ENCODE assay signal across 8 mouse cellular contexts in genomic region chr4:62519122-62519848, GRCm38 (mm10). TPM values are rescaled to one million over a fixed set of nuclear protein-coding genes. Genes with fewer than 3 reads are reported as not detected.
DNase-seq lines count a peak whose midpoint lies in the region; ATAC-seq and TF ChIP-seq lines count a peak whose summit lies in the region.

No protein-coding gene starts in this region.

- ATAC-seq in heart, embryonic 12.5 days (ENCODE audit: insufficient number of reproducible peaks, low FRiP score), result peak; percentile 61
- ATAC-seq in erythroid progenitor cell, adult 5-6 weeks (replicated peaks; ENCODE audit: low FRiP score, poor library complexity, severe bottlenecking), result peak; percentile 16
- peak; percentile 29 for ATAC-seq in liver, embryonic 11.5 days (replicated peaks; ENCODE audit: low FRiP score)

- no peak for TF ChIP-seq POLR2A in ES-Bruce4 (IDR thresholded peaks at IDR 0.05; ENCODE audit: insufficient read depth, low read length)

- peak overlapping the region; percentile 83 for H3K9ac ChIP-seq in heart, embryonic 12.5 days
- peak overlapping the region; percentile 65 for H3K9ac ChIP-seq in ES-Bruce4 (ENCODE audit: low read depth, poor library complexity, severe bottlenecking)
- H3K9ac ChIP-seq in liver, embryonic 11.5 days (ENCODE audit: low read depth, low read length), result peak overlapping the region; percentile 93

- peaks cover 50% of the 10 kb centered on the region for H3K4me1 ChIP-seq in heart, embryonic 12.5 days (replicated peaks)
- H3K4me1 ChIP-seq in ES-Bruce4 (ENCODE audit: control insufficient read depth, insufficient read depth, low read length), result no peaks in the 10 kb centered on the region
- peaks cover 32% of the 10 kb centered on the region for H3K4me1 ChIP-seq in liver, embryonic 11.5 days (replicated peaks; ENCODE audit: control insufficient read depth, insufficient read depth, low read length)

- peak overlapping the region; percentile 85 for H3K27ac ChIP-seq in heart, embryonic 12.5 days (ENCODE audit: poor library complexity, severe bottlenecking)
- H3K27ac ChIP-seq in ES-Bruce4 (ENCODE audit: insufficient read depth, low read length), result no peak overlapping the region
- H3K27ac ChIP-seq in liver, embryonic 11.5 days (ENCODE audit: low read depth, low read length), result peak overlapping the region; percentile 93

- peak overlapping the region; percentile 74 for H3K4me3 ChIP-seq in heart, embryonic 12.5 days
- peak overlapping the region; percentile 80 for H3K4me3 ChIP-seq in ES-Bruce4 (ENCODE audit: low read depth, low read length)
- H3K4me3 ChIP-seq in liver, embryonic 11.5 days (ENCODE audit: low read depth, low read length), result peak overlapping the region; percentile 85

- WGBS in heart, embryonic 12.5 days, result 3% methylated on average over 26 of the region's 26 CpGs
- WGBS in liver, embryonic 11.5 days, result 3% methylated on average over 26 of the region's 26 CpGs

- H3K27me3 ChIP-seq in heart, embryonic 12.5 days (replicated peaks), result no peaks in the 10 kb centered on the region
- no peaks in the 10 kb centered on the region for H3K27me3 ChIP-seq in ES-Bruce4 (ENCODE audit: control insufficient read depth, insufficient read depth, low read length, poor library complexity, severe bottlenecking)
- no peaks in the 10 kb centered on the region for H3K27me3 ChIP-seq in liver, embryonic 11.5 days (replicated peaks; ENCODE audit: control insufficient read depth, insufficient read depth, low read length)

- H3K36me3 ChIP-seq in heart, embryonic 12.5 days, result peaks cover 18% of the 10 kb centered on the region
- H3K36me3 ChIP-seq in ES-Bruce4 (ENCODE audit: control insufficient read depth, insufficient read depth, low read length, poor library complexity, severe bottlenecking), result no peaks in the 10 kb centered on the region
- H3K36me3 ChIP-seq in liver, embryonic 11.5 days (ENCODE audit: control insufficient read depth, insufficient read depth, low read length), result peaks cover 14% of the 10 kb centered on the region

- no peaks in the 10 kb centered on the region for H3K9me3 ChIP-seq in heart, embryonic 12.5 days (replicated peaks)
- no peaks in the 10 kb centered on the region for H3K9me3 ChIP-seq in ES-Bruce4 (replicated peaks; ENCODE audit: control insufficient read depth, insufficient read depth, low read length, poor library complexity, severe bottlenecking)
- H3K9me3 ChIP-seq in liver, embryonic 11.5 days (ENCODE audit: control insufficient read depth, low read length), result no peaks in the 10 kb centered on the region

- peak overlapping the region; percentile 84 for H3K4me2 ChIP-seq in heart, embryonic 12.5 days
- H3K4me2 ChIP-seq in liver, embryonic 11.5 days, result peak overlapping the region; percentile 77

- TF ChIP-seq CTCF in ES-Bruce4 (IDR thresholded peaks at IDR 0.05; ENCODE audit: low read depth, low read length), result no peak

- no peak for TF ChIP-seq EP300 in ES-Bruce4 (IDR thresholded peaks at IDR 0.05; ENCODE audit: insufficient read depth, low read depth, low read length)

- DNase-seq in heart, adult 8-10 months (ENCODE audit: low spot score), result no peak
- DNase-seq in liver, embryonic 11.5 days (ENCODE audit: low spot score), result no peak
- DNase-seq in T-cell, adult 2 months (ENCODE audit: low spot score), result no peak
- DNase-seq in thymus, postnatal 10 days (ENCODE audit: low spot score in 2 of 2), result no peak
- DNase-seq in B cell, adult 2 months, result no peak

RNA-seq across cellular contexts. Expression of gene Alad, which starts 0.4 kb away (rescaled TPM):
- polyA plus RNA-seq in heart, embryonic 12.5 days (2016; fragmentation: Nextera tagmentation; extraction: Ambion mirVana), result 74.3 and 80.0 TPM in 2 replicates
- total RNA-seq in heart, adult 8-10 months (2022), result 10 to 100 TPM; 71.0 to 88.7 (median 82.7) TPM
- polyA plus RNA-seq in ES-Bruce4 (2011; ENCODE audit: insufficient read depth, insufficient read length, low read depth, missing spikeins), result 26.9 and 37.3 TPM in 2 replicates
- 510 and 532 TPM in 2 replicates for total RNA-seq in erythroid progenitor cell, adult 5-6 weeks (2015; ENCODE audit: low replicate concordance)
- 271 and 392 TPM in 2 replicates for total RNA-seq in erythroid progenitor cell, adult 5-6 weeks (2017; ENCODE audit: low replicate concordance)
- polyA plus RNA-seq in liver, embryonic 11.5 days (2014; fragmentation: Nextera tagmentation; extraction: Ambion mirVana), result 468 and 489 TPM in 2 replicates

RNA-seq across cellular contexts. Expression of gene Pole3, which starts 5.6 kb away (rescaled TPM):
- 53.6 and 59.9 TPM in 2 replicates for polyA plus RNA-seq in heart, embryonic 12.5 days (2016; fragmentation: Nextera tagmentation; extraction: Ambion mirVana)
- total RNA-seq in heart, adult 8-10 months (2022), result 10 to 100 TPM; 16.9 to 21.1 (median 17.9) TPM
- polyA plus RNA-seq in ES-Bruce4 (2011; ENCODE audit: insufficient read depth, insufficient read length, low read depth, missing spikeins), result 32.3 and 34.0 TPM in 2 replicates
- total RNA-seq in erythroid progenitor cell, adult 5-6 weeks (2015; ENCODE audit: low replicate concordance), result 45.4 and 74.2 TPM in 2 replicates
- total RNA-seq in erythroid progenitor cell, adult 5-6 weeks (2017; ENCODE audit: low replicate concordance), result 51.3 and 53.0 TPM in 2 replicates
- 102 and 106 TPM in 2 replicates for polyA plus RNA-seq in liver, embryonic 11.5 days (2014; fragmentation: Nextera tagmentation; extraction: Ambion mirVana)

RNA-seq across cellular contexts. Expression of gene 4933430I17Rik, which starts 5.9 kb away (rescaled TPM):
- polyA plus RNA-seq in heart, embryonic 12.5 days (2016; fragmentation: Nextera tagmentation; extraction: Ambion mirVana), result 0.31 and 0.43 TPM in 2 replicates
- total RNA-seq in heart, adult 8-10 months (2022), result under 1 TPM in 1 of 4 experiments, not detected in 3; 0.16 TPM
- 1.3 and 1.5 TPM in 2 replicates for polyA plus RNA-seq in ES-Bruce4 (2011; ENCODE audit: insufficient read depth, insufficient read length, low read depth, missing spikeins)
- total RNA-seq in erythroid progenitor cell, adult 5-6 weeks (2015; ENCODE audit: low replicate concordance), result not detected in 2 replicates
- total RNA-seq in erythroid progenitor cell, adult 5-6 weeks (2017; ENCODE audit: low replicate concordance), result 0.90 TPM in 1 of 2 replicates, not detected in the other
- 0.36 and 0.49 TPM in 2 replicates for polyA plus RNA-seq in liver, embryonic 11.5 days (2014; fragmentation: Nextera tagmentation; extraction: Ambion mirVana)

RNA-seq across cellular contexts. Expression of gene Hdhd3, which starts 16.0 kb away (rescaled TPM):
- 7.0 and 8.0 TPM in 2 replicates for polyA plus RNA-seq in heart, embryonic 12.5 days (2016; fragmentation: Nextera tagmentation; extraction: Ambion mirVana)
- total RNA-seq in heart, adult 8-10 months (2022), result 1 to 10 TPM; 4.7 to 6.9 (median 5.3) TPM
- polyA plus RNA-seq in ES-Bruce4 (2011; ENCODE audit: insufficient read depth, insufficient read length, low read depth, missing spikeins), result 0.51 and 0.75 TPM in 2 replicates
- total RNA-seq in erythroid progenitor cell, adult 5-6 weeks (2015; ENCODE audit: low replicate concordance), result not detected in 2 replicates
- not detected in 2 replicates for total RNA-seq in erythroid progenitor cell, adult 5-6 weeks (2017; ENCODE audit: low replicate concordance)
- polyA plus RNA-seq in liver, embryonic 11.5 days (2014; fragmentation: Nextera tagmentation; extraction: Ambion mirVana), result 10.1 and 10.9 TPM in 2 replicates

RNA-seq across cellular contexts. Expression of gene Bspry, which starts 39.4 kb away (rescaled TPM):
- 0.49 and 0.64 TPM in 2 replicates for polyA plus RNA-seq in heart, embryonic 12.5 days (2016; fragmentation: Nextera tagmentation; extraction: Ambion mirVana)
- total RNA-seq in heart, adult 8-10 months (2022), result under 1 TPM in 2 of 4 experiments, not detected in 2; 0.16 to 0.23 TPM
- polyA plus RNA-seq in ES-Bruce4 (2011; ENCODE audit: insufficient read depth, insufficient read length, low read depth, missing spikeins), result 18.5 and 18.9 TPM in 2 replicates
- not detected in 2 replicates for total RNA-seq in erythroid progenitor cell, adult 5-6 weeks (2015; ENCODE audit: low replicate concordance)
- total RNA-seq in erythroid progenitor cell, adult 5-6 weeks (2017; ENCODE audit: low replicate concordance), result not detected in 2 replicates
- 0.48 and 0.99 TPM in 2 replicates for polyA plus RNA-seq in liver, embryonic 11.5 days (2014; fragmentation: Nextera tagmentation; extraction: Ambion mirVana)
